Comparison of ENCODE assay signal across 11 mouse cellular contexts in the genomic region with DNA sequence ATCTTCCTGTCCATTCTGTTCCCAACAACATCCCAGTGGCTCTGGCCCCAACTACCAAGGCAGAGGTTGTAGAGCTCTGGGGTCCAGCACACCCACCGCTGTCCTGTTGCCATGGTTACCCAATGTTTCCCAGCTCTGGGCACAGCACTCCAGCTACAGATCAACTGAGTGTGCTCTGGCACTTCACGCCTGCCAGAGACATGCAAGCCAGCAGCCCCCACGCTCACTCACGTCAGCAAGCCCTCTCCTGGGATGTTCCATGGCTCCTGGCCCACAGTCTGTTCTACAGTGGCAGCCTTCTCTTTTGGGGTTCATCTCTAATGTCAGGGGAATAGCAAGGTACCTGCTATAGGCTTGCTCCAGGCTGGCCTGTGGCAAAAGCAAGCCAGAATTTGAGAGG. TPM values are rescaled to one million over a fixed set of nuclear protein-coding genes. Genes with fewer than 3 reads are reported as not detected.
DNase-seq lines count a peak whose midpoint lies in the region; ATAC-seq lines count a peak whose summit lies in the region.
"Had no signal": no experiment of that assay in that cellular context is flagged by ENCODE, and none has a peak within 500 bp of the region (broad histone marks: within the 10 kb centered on the region; RNA-seq: fewer than 3 reads in every experiment).

No protein-coding gene starts in this region.

- no peaks in the 10 kb centered on the region for H3K4me1 ChIP-seq in midbrain, embryonic 14.5 days (ENCODE audit: control insufficient read depth, insufficient read depth, low read length)
- peaks cover 7% of the 10 kb centered on the region; the same call in 1 of the 2 replicates for H3K4me1 ChIP-seq in midbrain, embryonic 15.5 days

- peak; percentile 58 to 84 for DNase-seq in frontal cortex, adult 2 months (ENCODE audit: extremely low spot score in 1 of 2, low spot score in 1 of 2)
- DNase-seq in frontal cortex, postnatal 25 days (ENCODE audit: low spot score in 2 of 2), result no peak
- DNase-seq in midbrain, embryonic 14.5 days, result peak; percentile 14
- peak; percentile 88 for DNase-seq in layer of hippocampus, adult 9-11 months
- peak; percentile 77 for DNase-seq in right cerebral cortex, postnatal 25 days
- DNase-seq in ovary, postnatal 10 days (ENCODE audit: low spot score), result no peak
- DNase-seq: cerebellum, postnatal 36 days; liver had no signal

- ATAC-seq in midbrain, embryonic 14.5 days (ENCODE audit: low FRiP score, low TSS enrichment), result no peak
- no peak for ATAC-seq in midbrain, embryonic 15.5 days (replicated peaks)
- ATAC-seq in cerebellum, adult (ENCODE audit: insufficient number of reproducible peaks, low FRiP score, low TSS enrichment), result no peak

- H3K9ac ChIP-seq in midbrain, embryonic 14.5 days (replicated peaks; ENCODE audit: low read length), result no peak overlapping the region
- H3K9ac ChIP-seq in midbrain, embryonic 15.5 days, result no peak overlapping the region
- H3K9ac ChIP-seq: hindbrain, embryonic 12.5 days had no signal

- H3K27ac ChIP-seq in midbrain, embryonic 14.5 days (replicated peaks; ENCODE audit: low read depth, low read length), result no peak overlapping the region
- H3K27ac ChIP-seq in midbrain, embryonic 15.5 days, result no peak overlapping the region
- H3K27ac ChIP-seq: hindbrain, embryonic 12.5 days had no signal

- H3K4me3 ChIP-seq in midbrain, embryonic 14.5 days (replicated peaks; ENCODE audit: low read depth, low read length), result no peak overlapping the region
- no peak overlapping the region for H3K4me3 ChIP-seq in midbrain, embryonic 15.5 days
- H3K4me3 ChIP-seq: hindbrain, embryonic 12.5 days had no signal

- 65% methylated on average over 4 of the region's 4 CpGs for WGBS in midbrain, embryonic 14.5 days
- 58% methylated on average over 4 of the region's 4 CpGs for WGBS in midbrain, embryonic 15.5 days

- H3K36me3 ChIP-seq in midbrain, embryonic 14.5 days (ENCODE audit: control insufficient read depth, insufficient read depth, low read length), result peaks cover 4% of the 10 kb centered on the region; the same call in 1 of the 2 replicates
- H3K36me3 ChIP-seq in midbrain, embryonic 15.5 days (replicated peaks), result no peaks in the 10 kb centered on the region

- H3K4me2 ChIP-seq in midbrain, embryonic 14.5 days (ENCODE audit: low read length), result no peak overlapping the region
- H3K4me2 ChIP-seq in midbrain, embryonic 15.5 days, result no peak overlapping the region
- H3K4me2 ChIP-seq: hindbrain, embryonic 12.5 days had no signal

- no peaks in the 10 kb centered on the region for H3K27me3 ChIP-seq in midbrain, embryonic 14.5 days (ENCODE audit: control insufficient read depth, insufficient read depth, low read length)
- H3K27me3 ChIP-seq in midbrain, embryonic 15.5 days (replicated peaks), result no peaks in the 10 kb centered on the region
- H3K27me3 ChIP-seq: hindbrain, embryonic 12.5 days had no signal

- no peaks in the 10 kb centered on the region for H3K9me3 ChIP-seq in midbrain, embryonic 14.5 days (ENCODE audit: control insufficient read depth, low read length)
- no peaks in the 10 kb centered on the region for H3K9me3 ChIP-seq in midbrain, embryonic 15.5 days
- H3K9me3 ChIP-seq: hindbrain, embryonic 12.5 days had no signal

RNA-seq across cellular contexts. Expression of a gene that starts 13.5 kb away (rescaled TPM):
- polyA plus RNA-seq in frontal cortex, adult 2 months (2012; rRNA removed), result 59.4 and 59.6 TPM in 2 replicates
- 24.2 and 27.2 TPM in 2 replicates for polyA plus RNA-seq in midbrain, embryonic 14.5 days (2014; fragmentation: Nextera tagmentation; extraction: Ambion mirVana)
- polyA plus RNA-seq in midbrain, embryonic 15.5 days (2015; fragmentation: Nextera tagmentation; extraction: Ambion mirVana), result 31.0 and 31.4 TPM in 2 replicates

RNA-seq across cellular contexts. Expression of a gene that starts 23.9 kb away (rescaled TPM):
- 263 and 277 TPM in 2 replicates for polyA plus RNA-seq in frontal cortex, adult 2 months (2012; rRNA removed)
- 104 and 143 TPM in 2 replicates for polyA plus RNA-seq in midbrain, embryonic 14.5 days (2014; fragmentation: Nextera tagmentation; extraction: Ambion mirVana)
- polyA plus RNA-seq in midbrain, embryonic 15.5 days (2015; fragmentation: Nextera tagmentation; extraction: Ambion mirVana), result 123 and 141 TPM in 2 replicates

RNA-seq across cellular contexts. Expression of a gene that starts 23.9 kb away (rescaled TPM):
- 103 and 110 TPM in 2 replicates for polyA plus RNA-seq in frontal cortex, adult 2 months (2012; rRNA removed)
- polyA plus RNA-seq in midbrain, embryonic 14.5 days (2014; fragmentation: Nextera tagmentation; extraction: Ambion mirVana), result 43.9 and 51.7 TPM in 2 replicates
- polyA plus RNA-seq in midbrain, embryonic 15.5 days (2015; fragmentation: Nextera tagmentation; extraction: Ambion mirVana), result 57.2 and 58.7 TPM in 2 replicates

RNA-seq across cellular contexts. Expression of a gene that starts 29.7 kb away (rescaled TPM):
- 1.8 and 3.4 TPM in 2 replicates for polyA plus RNA-seq in frontal cortex, adult 2 months (2012; rRNA removed)
- polyA plus RNA-seq in midbrain, embryonic 14.5 days (2014; fragmentation: Nextera tagmentation; extraction: Ambion mirVana), result 2.1 and 3.0 TPM in 2 replicates
- polyA plus RNA-seq in midbrain, embryonic 15.5 days (2015; fragmentation: Nextera tagmentation; extraction: Ambion mirVana), result 2.4 and 2.9 TPM in 2 replicates

RNA-seq across cellular contexts. Expression of a gene that starts 43.2 kb away (rescaled TPM):
- 197 and 210 TPM in 2 replicates for polyA plus RNA-seq in frontal cortex, adult 2 months (2012; rRNA removed)
- polyA plus RNA-seq in midbrain, embryonic 14.5 days (2014; fragmentation: Nextera tagmentation; extraction: Ambion mirVana), result 152 and 190 TPM in 2 replicates
- polyA plus RNA-seq in midbrain, embryonic 15.5 days (2015; fragmentation: Nextera tagmentation; extraction: Ambion mirVana), result 164 and 169 TPM in 2 replicates

Comparison
In these comparisons a context has a peak if more than half of its experiments do, and no peak if none do; other contexts are left out.
1. DNase-seq: peak in frontal cortex, adult 2 months (2 of 2), midbrain, embryonic 14.5 days (single experiment), layer of hippocampus, adult 9-11 months (single experiment) and right cerebral cortex, postnatal 25 days (single experiment); none in frontal cortex, postnatal 25 days (0 of 2) and ovary, postnatal 10 days (single experiment).